Mouse (Mus musculus) limb, embryonic 10.5 days (tissue): Measurements from ENCODE around the gene 4931406P16Rik. TPM values are rescaled to one million over a fixed set of nuclear protein-coding genes. Genes with fewer than 3 reads are reported as not detected.

Experiments
- DNase-seq: peaks from one replicate; pipeline ENCODE4 v3.0.0-alpha.2; 2017; ENCODE audit warnings: low spot score
- H3K27ac ChIP-seq: fragments of 300-500 bp; sonication (generic); 2 replicates; pipeline ENCODE4 v1.5.1; 2016; ENCODE audit warnings: mild to moderate bottlenecking
- H3K27me3 ChIP-seq: fragments of 300-500 bp; sonication (generic); 2 replicates; pipeline ENCODE4 v1.6.1; 2016; ENCODE audit warnings: low read depth, mild to moderate bottlenecking; ENCODE audit not compliant: poor library complexity, severe bottlenecking
- H3K36me3 ChIP-seq: fragments of 300-500 bp; sonication (generic); 2 replicates; pipeline ENCODE4 v1.6.1; 2016; ENCODE audit warnings: mild to moderate bottlenecking, moderate library complexity
- H3K4me1 ChIP-seq: fragments of 300-500 bp; sonication (generic); 2 replicates; pipeline ENCODE4 v1.6.1; 2016
- H3K4me3 ChIP-seq: fragments of 300-500 bp; sonication (generic); 2 replicates; pipeline ENCODE4 v1.5.1; 2016; ENCODE audit warnings: mild to moderate bottlenecking, moderate library complexity
- H3K9me3 ChIP-seq: fragments of 300-500 bp; sonication (generic); replicated peaks from 2 replicates; pipeline ENCODE4 v1.6.1; 2016; ENCODE audit warnings: mild to moderate bottlenecking
- WGBS: fragments of 180-500 bp; shearing (Covaris S2); methylation state at CpG from one replicate; pipeline ENCODE4 v1.1.7; 2016; 5-methylcytosine and 5-hydroxymethylcytosine counted together
- polyA plus RNA-seq: library from polyadenylated mRNA; unstranded; fragments of >200 nt; fragmentation: Nextera tagmentation; extraction: Ambion mirVana; gene quantifications from 2 replicates; pipeline ENCODE4 v1.2.1, GENCODE M21; 2016

Gene 4931406P16Rik
- polyA plus RNA-seq, 1 experiment from 2014 or later: 27.2 TPM

GRCm38 (mm10) chr7:34189376-34189989 is 123.9 kb downstream of the 4931406P16Rik start:
- H3K27ac ChIP-seq: no peak overlapping the region
- H3K4me3 ChIP-seq: no peak overlapping the region
- no peaks in the 10 kb centered on the region for H3K4me1 ChIP-seq
- DNase-seq: no peak
- no peaks in the 10 kb centered on the region for H3K9me3 ChIP-seq
- H3K27me3 ChIP-seq: no peaks in the 10 kb centered on the region
- H3K36me3 ChIP-seq: peaks cover 82% of the 10 kb centered on the region
- 92% methylated on average over 12 of the region's 12 CpGs for WGBS

Other genes with a start within 250 kb of the 4931406P16Rik start
- gene Scgb1b30, start 218.1 kb downstream of the 4931406P16Rik start, polyA plus RNA-seq: not detected in 2 replicates
- gene Wtip, start 180.3 kb downstream of the 4931406P16Rik start, polyA plus RNA-seq: 6.3 and 7.2 TPM in 2 replicates
- 297 and 310 TPM in 2 replicates for gene Uba2, start 144.0 kb downstream of the 4931406P16Rik start, polyA plus RNA-seq
- 75.4 and 88.1 TPM in 2 replicates for gene Pdcd2l, start 116.9 kb downstream of the 4931406P16Rik start, polyA plus RNA-seq
- 291 and 361 TPM in 2 replicates for gene Gpi1, start 83.2 kb downstream of the 4931406P16Rik start, polyA plus RNA-seq
- 0.38 TPM in 1 of 2 replicates, not detected in the other for gene Gm6096, start 62.5 kb downstream of the 4931406P16Rik start, polyA plus RNA-seq
- 91.6 and 96.3 TPM in 2 replicates for gene Lsm14a, start 79.8 kb upstream of the 4931406P16Rik start, polyA plus RNA-seq